Mouse (Mus musculus) forebrain, embryonic 14.5 days (tissue): Measurements from ENCODE around the gene Wfdc10. TPM values are rescaled to one million over a fixed set of nuclear protein-coding genes. Genes with fewer than 3 reads are reported as not detected.
"Not testable (repeated sequence)": the region's sequence is repeated elsewhere in the genome, so short reads cannot be mapped to it uniquely, and the experiment has no call there.

ENCODE experiments used
- ATAC-seq: fragments of 200-750 bp; cut with Nextera tagmentation; 2 replicates; pipeline ENCODE4 v1.8.0; 2017; ENCODE audit warnings: mild to moderate bottlenecking, moderate library complexity
- DNase-seq: peaks from one replicate; pipeline ENCODE4 v3.0.0-alpha.2; 2015; ENCODE audit warnings: low spot score
- H3K27ac ChIP-seq: fragments of 300-500 bp; sonication (generic); 2 replicates; pipeline ENCODE4 v1.5.1; 2014; ENCODE audit warnings: low read depth, mild to moderate bottlenecking, control low read depth, low read length, moderate library complexity
- H3K27me3 ChIP-seq: fragments of 300-500 bp; sonication (generic); replicated peaks from 2 replicates; pipeline ENCODE4 v1.6.1; 2014; ENCODE audit warnings: low read length, control low read depth, mixed read lengths; ENCODE audit not compliant: control insufficient read depth, insufficient read depth
- H3K36me3 ChIP-seq: fragments of 300-500 bp; sonication (generic); 2 replicates; pipeline ENCODE4 v1.6.1; 2014; ENCODE audit warnings: low read length, control low read depth; ENCODE audit not compliant: control insufficient read depth, insufficient read depth
- H3K4me1 ChIP-seq: fragments of 300-500 bp; sonication (generic); 2 replicates; pipeline ENCODE4 v1.6.1; 2014; ENCODE audit warnings: antibody characterized with exemption, low read length, control low read depth; ENCODE audit not compliant: control insufficient read depth, insufficient read depth
- H3K4me2 ChIP-seq: fragments of 300-500 bp; sonication (generic); 2 replicates; pipeline ENCODE4 v1.6.1; 2014; ENCODE audit warnings: mild to moderate bottlenecking, control low read depth, low read length
- H3K4me3 ChIP-seq: fragments of 300-500 bp; sonication (generic); 2 replicates; pipeline ENCODE4 v1.5.1; 2014; ENCODE audit warnings: low read depth, low read length, control low read depth
- H3K9ac ChIP-seq: fragments of 300-500 bp; sonication (generic); 2 replicates; pipeline ENCODE4 v1.6.1; 2014; ENCODE audit warnings: mild to moderate bottlenecking, low read length, control low read depth, moderate library complexity
- H3K9me3 ChIP-seq: fragments of 300-500 bp; sonication (generic); replicated peaks from 2 replicates; pipeline ENCODE4 v1.6.1; 2016; ENCODE audit warnings: low read length, control low read depth, mixed read lengths; ENCODE audit not compliant: control insufficient read depth
- WGBS: fragments of 180-500 bp; shearing (Covaris S2); extraction: QIAGEN DNeasy Blood & Tissue Kit; methylation state at CpG from one replicate; pipeline ENCODE4 v1.1.7; 2014; 5-methylcytosine and 5-hydroxymethylcytosine counted together
- polyA plus RNA-seq: library from polyadenylated mRNA; unstranded; fragments of >200 nt; fragmentation: Nextera tagmentation; extraction: Ambion mirVana; gene quantifications from 2 replicates; pipeline ENCODE4 v1.2.1, GENCODE M21; 2014

The Wfdc10 gene
- not detected in 2 replicates for polyA plus RNA-seq

DNA sequence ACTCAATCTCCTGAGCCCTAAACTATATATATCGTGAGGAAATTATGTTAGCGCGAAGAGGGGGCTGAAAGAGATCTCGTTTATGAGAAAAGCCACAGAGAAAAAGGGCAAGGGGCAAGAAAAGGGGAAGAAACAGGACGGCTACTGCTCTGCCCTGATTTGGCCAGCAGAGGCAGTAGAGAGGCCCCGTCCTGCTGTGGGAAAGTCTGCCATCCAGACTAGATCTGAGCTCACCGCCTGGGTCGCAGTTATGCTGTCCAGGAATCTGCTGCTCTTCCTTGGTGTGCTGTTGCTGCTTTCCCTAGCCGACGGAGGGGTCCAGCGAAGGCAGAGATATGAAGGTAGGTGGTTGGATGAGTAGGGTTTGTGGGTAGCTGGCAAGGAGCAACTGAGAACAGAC is at the start of gene Wfdc10:
TSS of gene Wfdc10 (plus strand) at position 189 of the 400 bp plus-strand sequence.
- DNase-seq: peak; percentile 50
- Histone ChIP-seq H3K36me3 (no peaks in the 10 kb centered on the region), H3K9me3 (no peaks in the 10 kb centered on the region), H3K4me2 (no peak within 1 kb of the TSS), H3K4me3 (no peak within 1 kb of the TSS), H3K27me3 (no peaks in the 10 kb centered on the region), H3K9ac (no peak within 1 kb of the TSS), H3K4me1 (no peaks in the 10 kb centered on the region), H3K27ac (no peak within 1 kb of the TSS)
- no peak for ATAC-seq
- 17% methylated on average over 11 of the region's 11 CpGs for WGBS

GRCm38 (mm10) chr2:164608781-164609180 is 47.1 kb upstream of the Wfdc10 start:
- ATAC-seq (no peak), DNase-seq (no peak)
- no peak overlapping the region for H3K4me2 ChIP-seq
- no peak overlapping the region for H3K4me3 ChIP-seq
- H3K36me3 ChIP-seq: no peaks in the 10 kb centered on the region
- no peaks in the 10 kb centered on the region for H3K4me1 ChIP-seq
- no peaks in the 10 kb centered on the region for H3K9me3 ChIP-seq
- WGBS: 78% methylated on average over 6 of the region's 6 CpGs
- no peak overlapping the region for H3K9ac ChIP-seq
- no peaks in the 10 kb centered on the region for H3K27me3 ChIP-seq
- H3K27ac ChIP-seq: no peak overlapping the region

GRCm38 (mm10) chr2:164613471-164613870 is 42.4 kb upstream of the Wfdc10 start, which contains the start of the genes Wfdc6b and Wfdc8:
Gene Wfdc6b, plus strand, starts transcription at chr2:164613522.
Gene Wfdc8, minus strand, starts transcription at chr2:164613626.
- H3K27me3 ChIP-seq, H3K4me3 ChIP-seq, H3K9ac ChIP-seq, H3K9me3 ChIP-seq, H3K27ac ChIP-seq, ATAC-seq, DNase-seq, H3K4me2 ChIP-seq, H3K36me3 ChIP-seq, H3K4me1 ChIP-seq: not testable (repeated sequence)
- 49% methylated on average over 8 of the region's 8 CpGs for WGBS

- DNase-seq (no peak), ATAC-seq (no peak)
- no peaks in the 10 kb centered on the region for H3K9me3 ChIP-seq
- WGBS: 88% methylated on average over 3 of the region's 3 CpGs
- H3K36me3 ChIP-seq: no peaks in the 10 kb centered on the region
- no peaks in the 10 kb centered on the region for H3K4me1 ChIP-seq
- H3K4me2 ChIP-seq: no peak overlapping the region
- no peaks in the 10 kb centered on the region for H3K27me3 ChIP-seq
- no peak overlapping the region for H3K9ac ChIP-seq
- H3K4me3 ChIP-seq: no peak overlapping the region
- no peak overlapping the region for H3K27ac ChIP-seq
These were observed 40.5 kb upstream of the Wfdc10 start for GRCm38 (mm10) chr2:164615386-164615785.

DNA sequence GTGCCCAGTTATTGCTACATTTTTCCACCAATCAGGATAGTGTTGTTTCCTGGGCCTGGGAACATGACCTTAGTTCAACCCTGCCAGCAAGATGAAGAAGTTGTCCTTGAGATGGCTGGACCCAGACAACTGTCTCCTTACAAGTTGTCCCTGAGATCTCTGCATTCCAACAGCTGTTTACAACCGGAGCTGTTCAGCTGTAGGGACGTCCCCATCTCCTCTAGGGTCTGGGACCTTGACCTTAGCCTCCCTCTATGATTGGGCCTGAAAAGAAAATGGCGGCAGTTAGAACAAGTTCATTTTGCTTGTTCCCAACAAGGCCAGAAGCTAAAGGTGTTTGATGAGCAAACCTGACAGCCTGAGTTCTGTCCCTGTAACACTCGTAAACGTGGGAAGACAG is 36.8 kb upstream of the Wfdc10 start:
- H3K27me3 ChIP-seq: no peaks in the 10 kb centered on the region
- no peak for DNase-seq
- no peak overlapping the region for H3K9ac ChIP-seq
- no peak overlapping the region for H3K27ac ChIP-seq
- H3K4me1 ChIP-seq: no peaks in the 10 kb centered on the region
- no peak overlapping the region for H3K4me3 ChIP-seq
- H3K9me3 ChIP-seq: no peaks in the 10 kb centered on the region
- no peaks in the 10 kb centered on the region for H3K36me3 ChIP-seq
- H3K4me2 ChIP-seq: no peak overlapping the region
- no peak for ATAC-seq
- 89% methylated on average over 5 of the region's 5 CpGs for WGBS

DNA sequence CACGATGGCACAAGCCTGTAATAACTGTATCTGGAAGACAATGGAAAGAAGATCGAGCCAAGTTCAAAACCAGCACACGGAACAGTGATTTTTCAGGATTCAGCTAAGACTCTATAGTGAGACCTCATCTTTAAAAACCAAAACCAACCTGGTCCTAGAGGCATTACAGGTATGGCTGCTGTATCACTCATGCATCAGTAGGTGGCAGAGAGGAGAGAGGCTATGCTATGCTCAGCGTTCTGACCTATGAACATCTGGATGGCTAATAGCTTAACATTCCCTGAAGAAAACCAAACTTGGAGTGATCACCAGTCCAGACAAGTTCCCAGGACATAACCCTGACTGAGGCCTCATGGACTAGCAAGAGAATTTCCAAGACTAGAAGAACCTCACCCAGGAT is 34.1 kb upstream of the Wfdc10 start:
- Histone ChIP-seq H3K27ac (no peak overlapping the region), H3K4me2 (no peak overlapping the region), H3K36me3 (no peaks in the 10 kb centered on the region), H3K27me3 (no peaks in the 10 kb centered on the region), H3K9ac (no peak overlapping the region), H3K4me1 (no peaks in the 10 kb centered on the region), H3K4me3 (no peak overlapping the region), H3K9me3 (no peaks in the 10 kb centered on the region)
- no peak for ATAC-seq
- 85% methylated on average over 4 of the region's 4 CpGs for WGBS
- no peak for DNase-seq

DNA sequence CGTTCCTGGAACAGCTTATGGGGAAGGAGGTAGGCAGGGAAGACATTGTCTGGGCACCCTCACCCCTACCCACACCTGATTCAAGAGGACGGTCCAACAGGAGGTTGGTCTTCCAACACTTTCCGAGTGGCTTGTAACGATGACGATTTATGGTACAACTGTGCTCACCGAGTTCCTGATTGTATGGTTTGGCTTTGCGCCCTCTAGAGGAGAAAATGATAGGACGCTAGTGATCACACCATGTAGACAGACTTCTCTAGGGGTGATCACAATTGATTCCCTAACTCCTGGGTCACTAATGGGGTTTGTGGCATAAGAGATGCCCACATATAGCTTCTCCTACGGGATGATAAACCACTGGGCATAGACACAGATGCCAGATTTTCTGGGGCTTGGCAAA is 20.6 kb upstream of the Wfdc10 start:
- no peak for DNase-seq

DNA sequence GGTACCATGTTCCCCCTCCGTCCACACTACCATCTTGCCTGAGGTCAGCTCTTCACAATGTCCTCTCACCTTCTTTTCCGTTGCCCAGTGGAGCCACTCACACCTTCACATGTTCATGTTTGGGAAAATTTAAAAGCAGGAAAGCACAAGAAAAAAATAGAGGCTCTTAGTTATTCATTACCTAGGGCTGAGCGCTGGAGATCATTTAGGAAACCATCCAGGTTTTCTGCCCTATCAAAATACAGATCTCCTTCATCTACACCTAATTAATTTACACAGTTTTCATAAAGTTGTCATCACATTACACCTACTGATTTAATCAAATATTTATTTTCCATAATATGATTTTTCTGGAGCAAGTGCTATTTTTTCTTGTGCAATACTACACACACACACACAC is 17.1 kb upstream of the Wfdc10 start, which contains the start of gene Wfdc16:
TSS of gene Wfdc16 (minus strand) at position 101 of the 400 bp plus-strand sequence.
- Histone ChIP-seq H3K4me2 (no peak within 1 kb of the TSS), H3K36me3 (no peaks in the 10 kb centered on the region), H3K4me1 (no peaks in the 10 kb centered on the region), H3K27me3 (no peaks in the 10 kb centered on the region), H3K27ac (no peak within 1 kb of the TSS), H3K9ac (no peak within 1 kb of the TSS), H3K9me3 (no peaks in the 10 kb centered on the region), H3K4me3 (no peak within 1 kb of the TSS)
- WGBS: 85% methylated on average over 3 of the region's 3 CpGs
- DNase-seq: no peak
- no peak for ATAC-seq

More for the DNA sequence above, 20.6 kb upstream of the Wfdc10 start:
- Histone ChIP-seq H3K9me3 (no peaks in the 10 kb centered on the region), H3K9ac (no peak overlapping the region), H3K4me2 (no peak overlapping the region), H3K4me1 (no peaks in the 10 kb centered on the region), H3K27me3 (no peaks in the 10 kb centered on the region), H3K27ac (no peak overlapping the region), H3K4me3 (no peak overlapping the region), H3K36me3 (no peaks in the 10 kb centered on the region)
- WGBS: 78% methylated on average over 9 of the region's 9 CpGs
- ATAC-seq: no peak

DNA sequence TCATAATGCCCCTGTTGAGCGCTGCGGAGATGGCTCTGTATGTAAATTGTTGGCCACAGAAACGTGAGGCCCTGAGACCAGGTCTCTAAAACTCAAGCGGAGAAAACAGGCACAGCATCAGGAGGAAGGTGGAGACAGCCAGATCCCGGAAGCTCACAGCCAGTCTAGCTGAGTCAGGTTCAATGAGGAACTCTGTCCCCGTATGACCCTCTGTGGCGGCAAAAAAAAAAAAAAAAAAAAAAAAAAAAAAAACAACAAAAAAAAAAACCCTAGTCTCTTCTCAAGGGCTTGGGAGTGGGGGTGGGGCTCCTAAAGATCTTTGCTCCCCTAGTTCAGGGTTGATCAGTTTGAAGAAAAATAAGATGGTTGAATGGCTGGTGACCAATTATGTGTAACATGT is 14.7 kb upstream of the Wfdc10 start:
- Histone ChIP-seq H3K36me3 (no peaks in the 10 kb centered on the region), H3K4me2 (no peak overlapping the region), H3K27me3 (no peaks in the 10 kb centered on the region), H3K4me1 (no peaks in the 10 kb centered on the region), H3K27ac (no peak overlapping the region), H3K4me3 (no peak overlapping the region), H3K9ac (no peak overlapping the region), H3K9me3 (no peaks in the 10 kb centered on the region)
- DNase-seq (no peak), ATAC-seq (no peak)
- 68% methylated on average over 7 of the region's 7 CpGs for WGBS
